Mouse (Mus musculus): ENCODE measurements around the gene Pitpna. TPM values are rescaled to one million over a fixed set of nuclear protein-coding genes. Genes with fewer than 3 reads are reported as not detected.

Pitpna gene
- total and polyA plus RNA-seq, 3 experiments = 57.2 to 99.1 (median 96.6) TPM

DNA sequence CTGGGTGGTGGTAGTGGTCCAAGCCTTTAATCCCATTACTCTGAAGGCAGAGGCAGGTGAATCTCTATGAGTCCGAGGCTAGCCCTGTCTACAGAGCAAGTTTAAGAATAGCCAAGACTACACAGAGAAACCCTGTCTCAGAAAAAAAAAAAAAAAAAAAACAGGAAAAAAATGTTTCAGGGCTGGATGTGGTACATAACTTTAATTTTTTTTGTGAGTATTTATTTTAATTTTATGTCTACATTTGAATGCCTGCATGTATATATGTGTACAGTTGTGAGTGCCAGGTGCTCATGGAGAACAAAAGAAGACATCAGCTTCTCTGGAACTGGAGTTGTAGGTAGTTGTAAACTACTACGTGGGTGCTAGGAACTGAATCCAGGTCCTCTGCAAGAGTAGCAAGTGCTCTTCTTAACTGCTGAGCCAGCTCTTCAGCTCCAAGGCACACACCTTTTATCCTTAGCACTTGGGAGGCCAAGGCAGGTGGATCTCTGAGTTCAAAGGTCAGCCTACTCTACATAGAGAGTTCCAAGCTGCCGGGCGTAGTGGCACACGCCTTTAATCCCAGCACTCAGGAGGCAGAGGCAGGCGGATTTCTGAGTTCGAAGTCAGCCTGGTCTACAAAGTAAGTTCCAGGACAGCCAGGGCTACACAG lies 6.3 kb upstream of the Pitpna start:
- intact Hi-C loops (cut with DNase I) = no loop called here
- no peak overlapping the region for H3K27ac ChIP-seq
- TF ChIP-seq POLR2A (IDR thresholded peaks at IDR 0.05; ENCODE audit: insufficient read depth, low read depth, low read length) = no peak
- TF ChIP-seq EP300 (IDR thresholded peaks at IDR 0.05; ENCODE audit: insufficient read depth, low read depth, low read length) = no peak
- no peak for TF ChIP-seq CTCF (IDR thresholded peaks at IDR 0.05)
- no peaks in the 10 kb centered on the region for H3K36me3 ChIP-seq (ENCODE audit: control insufficient read depth, insufficient read depth, low read length)
- no peak overlapping the region for H3K4me3 ChIP-seq
- H3K4me1 ChIP-seq (ENCODE audit: control insufficient read depth, insufficient read depth, low read length) = no peaks in the 10 kb centered on the region
- no peaks in the 10 kb centered on the region for H3K79me2 ChIP-seq (replicated peaks; ENCODE audit: control insufficient read depth, insufficient read depth, low read length)
- no peak for DNase-seq
- no peak overlapping the region for H3K9ac ChIP-seq (ENCODE audit: low read depth, low read length)
- WGBS = 94% methylated on average over 7 of the region's 7 CpGs
- no peaks in the 10 kb centered on the region for H3K27me3 ChIP-seq (ENCODE audit: control insufficient read depth, insufficient read depth, low read length)

DNA sequence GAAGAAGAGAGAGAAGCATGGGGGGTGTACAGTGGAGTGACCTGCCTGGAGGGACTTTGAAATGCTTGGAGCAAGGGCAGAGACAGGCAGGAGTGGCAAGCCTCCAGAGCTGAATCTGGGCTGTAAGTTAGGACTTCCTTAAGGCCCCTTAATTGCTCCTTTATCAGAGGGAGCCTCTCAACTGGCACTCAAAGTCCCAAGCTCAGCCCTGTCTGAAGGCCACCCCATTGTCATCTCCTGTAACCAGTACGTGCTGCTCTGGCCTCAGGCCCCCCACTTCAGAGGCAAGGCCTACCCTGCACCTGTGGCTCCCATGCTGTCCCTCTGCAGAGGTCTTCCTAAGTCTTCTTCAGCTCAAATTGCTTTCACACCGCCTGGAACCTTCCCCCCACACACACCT lies 4.4 kb upstream of the Pitpna start:
- DNase-seq = no peak
- H3K79me2 ChIP-seq (replicated peaks; ENCODE audit: control insufficient read depth, insufficient read depth, low read length) = peaks cover under 1% of the 10 kb centered on the region; the same call in 1 of the 2 replicates
- no peak overlapping the region for H3K9ac ChIP-seq (ENCODE audit: low read depth, low read length)
- no peak for TF ChIP-seq EP300 (IDR thresholded peaks at IDR 0.05; ENCODE audit: insufficient read depth, low read depth, low read length)
- no peak for TF ChIP-seq CTCF (IDR thresholded peaks at IDR 0.05)
- TF ChIP-seq POLR2A (IDR thresholded peaks at IDR 0.05; ENCODE audit: insufficient read depth, low read depth, low read length) = no peak
- H3K36me3 ChIP-seq (ENCODE audit: control insufficient read depth, insufficient read depth, low read length) = no peaks in the 10 kb centered on the region
- peaks cover 2% of the 10 kb centered on the region for H3K4me1 ChIP-seq (ENCODE audit: control insufficient read depth, insufficient read depth, low read length)
- no peak overlapping the region for H3K27ac ChIP-seq
- WGBS = 76% methylated on average over 2 of the region's 2 CpGs
- no peaks in the 10 kb centered on the region for H3K27me3 ChIP-seq (ENCODE audit: control insufficient read depth, insufficient read depth, low read length)
- no peak overlapping the region for H3K4me3 ChIP-seq
- intact Hi-C loops (cut with DNase I) = no loop called here

DNA sequence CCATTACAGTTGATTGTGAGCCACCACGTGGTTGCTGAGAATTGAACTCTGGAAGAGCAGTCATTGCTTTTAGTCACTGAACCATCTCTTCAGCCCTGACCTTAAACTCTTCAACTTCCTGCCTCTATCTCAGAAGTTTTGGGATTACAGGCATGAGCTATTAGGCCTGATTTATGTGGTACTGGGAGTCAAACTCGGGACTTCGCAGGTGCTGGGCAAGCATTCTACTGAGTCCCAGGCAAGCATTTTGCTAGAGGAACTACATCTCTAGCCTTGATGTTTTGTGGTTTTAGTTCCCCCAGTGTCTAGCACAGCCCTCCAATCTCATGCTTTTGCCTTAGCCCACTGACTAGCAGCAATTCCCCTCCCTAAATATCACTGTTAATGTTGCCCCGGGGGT lies 2.8 kb upstream of the Pitpna start:
- H3K27me3 ChIP-seq (ENCODE audit: control insufficient read depth, insufficient read depth, low read length) = no peaks in the 10 kb centered on the region
- H3K79me2 ChIP-seq (replicated peaks; ENCODE audit: control insufficient read depth, insufficient read depth, low read length) = peaks cover 4% of the 10 kb centered on the region
- intact Hi-C loops (cut with DNase I) = loop anchor here (5.0 kb wide), 1 partner anchor 42 kb away; no protein-coding TSS in a partner anchor
- no peaks in the 10 kb centered on the region for H3K36me3 ChIP-seq (ENCODE audit: control insufficient read depth, insufficient read depth, low read length)
- DNase-seq = no peak
- H3K4me1 ChIP-seq (ENCODE audit: control insufficient read depth, insufficient read depth, low read length) = peaks cover 9% of the 10 kb centered on the region
- WGBS = 62% methylated on average over 4 of the region's 4 CpGs
- no peak overlapping the region for H3K27ac ChIP-seq
- no peak overlapping the region for H3K9ac ChIP-seq (ENCODE audit: low read depth, low read length)
- no peak for TF ChIP-seq EP300 (IDR thresholded peaks at IDR 0.05; ENCODE audit: insufficient read depth, low read depth, low read length)
- TF ChIP-seq CTCF (IDR thresholded peaks at IDR 0.05) = no peak
- no peak for TF ChIP-seq POLR2A (IDR thresholded peaks at IDR 0.05; ENCODE audit: insufficient read depth, low read depth, low read length)
- H3K4me3 ChIP-seq = no peak overlapping the region

DNA sequence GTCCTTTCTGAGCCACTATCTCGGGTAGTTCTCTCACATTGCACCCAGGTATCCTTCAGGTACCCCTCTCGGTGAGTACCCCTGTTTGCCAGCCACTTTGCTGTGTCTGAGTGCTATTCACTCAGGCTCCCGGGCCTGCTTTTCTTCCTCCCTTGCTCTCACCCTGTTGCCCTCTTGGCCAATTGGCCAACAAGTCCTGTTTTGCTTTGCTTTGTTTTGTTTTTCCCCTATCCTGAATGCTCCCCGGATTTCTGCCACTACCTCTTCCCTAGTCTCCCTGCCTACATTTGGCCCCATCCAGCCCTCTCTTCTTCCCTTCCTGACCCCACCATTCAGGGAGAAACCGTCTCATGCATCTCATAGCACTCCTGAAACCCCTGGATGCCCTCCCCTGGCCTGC lies 1.9 kb upstream of the Pitpna start:
- Histone ChIP-seq H3K9ac (ENCODE audit: low read depth, low read length) (no peak overlapping the region), H3K79me2 (replicated peaks; ENCODE audit: control insufficient read depth, insufficient read depth, low read length) (peaks cover 4% of the 10 kb centered on the region), H3K4me1 (ENCODE audit: control insufficient read depth, insufficient read depth, low read length) (peaks cover 13% of the 10 kb centered on the region), H3K4me3 (no peak overlapping the region), H3K27ac (no peak overlapping the region), H3K27me3 (ENCODE audit: control insufficient read depth, insufficient read depth, low read length) (no peaks in the 10 kb centered on the region), H3K36me3 (ENCODE audit: control insufficient read depth, insufficient read depth, low read length) (no peaks in the 10 kb centered on the region)
- intact Hi-C loops (cut with DNase I) = loop anchor here (5.0 kb wide), 1 partner anchor 41 kb away; no protein-coding TSS in a partner anchor
- no peak for DNase-seq
- TF ChIP-seq POLR2A (IDR thresholded peaks at IDR 0.05; ENCODE audit: insufficient read depth, low read depth, low read length) (no peak), EP300 (IDR thresholded peaks at IDR 0.05; ENCODE audit: insufficient read depth, low read depth, low read length) (no peak), CTCF (IDR thresholded peaks at IDR 0.05) (no peak)
- WGBS = 81% methylated on average over 5 of the region's 5 CpGs

DNA sequence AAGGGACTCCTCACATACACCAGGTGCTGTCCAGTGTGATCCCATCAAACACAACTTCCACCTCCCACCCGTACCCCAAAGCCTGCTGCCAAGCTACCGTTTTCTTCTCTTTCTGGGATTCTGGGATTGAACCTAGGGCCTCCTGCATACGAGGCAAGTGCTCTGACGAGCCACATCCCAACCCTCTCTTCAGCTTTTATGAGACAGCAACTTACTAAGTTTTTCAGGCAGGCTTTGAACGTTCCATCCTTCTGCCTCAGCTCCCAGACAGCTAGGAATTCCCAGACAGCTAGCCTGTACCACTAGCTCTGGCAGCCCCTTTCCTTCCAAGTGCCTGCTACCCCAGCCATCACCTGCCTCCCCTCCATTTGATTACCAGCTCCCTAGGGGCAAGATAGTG lies 934 bp upstream of the Pitpna start:
- H3K27me3 ChIP-seq (ENCODE audit: control insufficient read depth, insufficient read depth, low read length) = no peaks in the 10 kb centered on the region
- peaks cover 13% of the 10 kb centered on the region for H3K4me1 ChIP-seq (ENCODE audit: control insufficient read depth, insufficient read depth, low read length)
- no peak overlapping the region; the same call in 1 of the 2 replicates for H3K27ac ChIP-seq
- no peak overlapping the region for H3K9ac ChIP-seq (ENCODE audit: low read depth, low read length)
- no peak overlapping the region for H3K4me3 ChIP-seq
- H3K79me2 ChIP-seq (replicated peaks; ENCODE audit: control insufficient read depth, insufficient read depth, low read length) = peaks cover 4% of the 10 kb centered on the region
- intact Hi-C loops (cut with DNase I) = loop anchor here (5.0 kb wide), 1 partner anchor 40 kb away; no protein-coding TSS in a partner anchor
- no peak for TF ChIP-seq CTCF (IDR thresholded peaks at IDR 0.05)
- 90% methylated on average over 5 of the region's 5 CpGs for WGBS
- DNase-seq = no peak
- H3K36me3 ChIP-seq (ENCODE audit: control insufficient read depth, insufficient read depth, low read length) = no peaks in the 10 kb centered on the region

DNA sequence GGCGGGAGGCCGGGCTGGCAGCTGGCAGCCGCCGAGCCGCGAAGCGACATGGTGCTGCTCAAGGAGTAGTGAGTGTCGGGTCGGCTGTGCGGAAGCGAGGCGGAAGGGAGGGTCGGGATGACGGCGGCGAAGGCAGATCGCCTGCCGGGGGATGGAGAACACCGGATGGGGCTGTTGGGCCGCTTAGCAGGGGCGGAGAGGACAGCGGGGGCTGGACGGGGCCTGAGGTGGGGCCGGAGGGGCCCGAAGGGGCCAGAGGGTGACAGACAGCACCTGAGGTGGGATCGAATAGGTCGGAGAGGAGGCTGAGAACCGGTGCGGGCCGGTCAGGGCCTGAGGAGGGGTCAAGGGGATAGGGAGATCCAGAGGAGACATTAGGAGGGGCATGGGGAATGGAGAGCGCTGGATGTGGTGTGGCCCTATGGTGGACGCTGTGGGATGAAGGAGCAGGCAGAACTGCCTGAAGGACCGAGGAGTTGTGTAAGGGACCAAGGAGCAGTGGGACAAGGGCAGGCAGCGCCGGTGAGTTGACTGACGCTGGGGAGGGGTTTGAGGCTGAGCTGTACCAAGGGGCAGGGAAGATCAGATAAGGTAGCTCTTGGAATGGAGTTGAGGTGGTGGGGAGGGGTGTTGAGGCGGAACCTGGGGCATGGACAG lies 516 bp downstream of the Pitpna start:
- peak overlapping the region; percentile 95 for H3K27ac ChIP-seq
- H3K9ac ChIP-seq (ENCODE audit: low read depth, low read length) = peak overlapping the region; percentile 94
- intact Hi-C loops (cut with DNase I) = loop anchor here (5.0 kb wide), 1 partner anchor 39 kb away; no protein-coding TSS in a partner anchor
- H3K27me3 ChIP-seq (ENCODE audit: control insufficient read depth, insufficient read depth, low read length) = no peaks in the 10 kb centered on the region
- H3K4me3 ChIP-seq = peak overlapping the region; percentile 60
- TF ChIP-seq EP300 (IDR thresholded peaks at IDR 0.05; ENCODE audit: insufficient read depth, low read depth, low read length) = no peak
- no peak for TF ChIP-seq CTCF (IDR thresholded peaks at IDR 0.05)
- TF ChIP-seq POLR2A (IDR thresholded peaks at IDR 0.05; ENCODE audit: insufficient read depth, low read depth, low read length) = no peak
- no peaks in the 10 kb centered on the region for H3K36me3 ChIP-seq (ENCODE audit: control insufficient read depth, insufficient read depth, low read length)
- H3K79me2 ChIP-seq (replicated peaks; ENCODE audit: control insufficient read depth, insufficient read depth, low read length) = peaks cover 4% of the 10 kb centered on the region
- WGBS = 1% methylated on average over 37 of the region's 37 CpGs
- DNase-seq = no peak
- peaks cover 13% of the 10 kb centered on the region for H3K4me1 ChIP-seq (ENCODE audit: control insufficient read depth, insufficient read depth, low read length)

Data from heart, adult 2 months (tissue).